ENCODE assay signal across 1 mouse cellular context in the genomic region with DNA sequence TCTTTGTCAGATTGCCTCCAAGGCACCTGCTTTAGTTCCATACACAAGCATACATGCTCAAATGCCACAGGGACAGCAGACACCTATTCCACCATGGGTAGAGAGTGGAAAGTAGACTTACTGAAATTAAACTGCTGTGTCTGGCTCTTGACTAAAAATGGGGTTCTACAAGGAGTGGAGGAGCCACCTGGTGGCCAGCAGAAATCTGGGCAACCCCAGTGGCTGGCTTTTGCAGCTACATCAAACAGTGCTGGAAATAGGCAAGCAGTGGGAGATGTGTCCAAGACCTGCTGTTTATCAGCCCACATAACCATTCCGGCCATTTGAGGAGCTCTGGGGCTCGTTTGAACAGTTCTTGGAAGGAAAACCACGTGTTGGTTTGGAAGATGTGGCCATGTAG.
A peak's percentile ranks its signal among the peaks of the same experiment; 100 is the strongest.
TF ChIP-seq lines count a peak whose summit lies in the region.

No protein-coding gene starts in this region.

TF ChIP-seq in MEL, 35 proteins besides CTCF, POLR2A, EP300 and RAD21:
- 0 out of 2 replicates have a peak, but pooled peaks have one; percentile 5 for TF ChIP-seq NELFE (IDR thresholded peaks at IDR 0.05; ENCODE audit: low read depth, low read length)
- 0 out of 2 replicates have a peak, but pooled peaks have one; percentile 17 for TF ChIP-seq SIN3A (IDR thresholded peaks at IDR 0.05; ENCODE audit: low read length)
- TF ChIP-seq ZC3H11A (IDR thresholded peaks at IDR 0.05; ENCODE audit: low read depth, low read length): no peak
